Mouse (Mus musculus): ENCODE data around the gene Uhrf2. TPM values are rescaled to one million over a fixed set of nuclear protein-coding genes. Genes with fewer than 3 reads are reported as not detected.

Uhrf2 gene
- polyA plus RNA-seq, 1 experiment, result 17.2 TPM

DNA sequence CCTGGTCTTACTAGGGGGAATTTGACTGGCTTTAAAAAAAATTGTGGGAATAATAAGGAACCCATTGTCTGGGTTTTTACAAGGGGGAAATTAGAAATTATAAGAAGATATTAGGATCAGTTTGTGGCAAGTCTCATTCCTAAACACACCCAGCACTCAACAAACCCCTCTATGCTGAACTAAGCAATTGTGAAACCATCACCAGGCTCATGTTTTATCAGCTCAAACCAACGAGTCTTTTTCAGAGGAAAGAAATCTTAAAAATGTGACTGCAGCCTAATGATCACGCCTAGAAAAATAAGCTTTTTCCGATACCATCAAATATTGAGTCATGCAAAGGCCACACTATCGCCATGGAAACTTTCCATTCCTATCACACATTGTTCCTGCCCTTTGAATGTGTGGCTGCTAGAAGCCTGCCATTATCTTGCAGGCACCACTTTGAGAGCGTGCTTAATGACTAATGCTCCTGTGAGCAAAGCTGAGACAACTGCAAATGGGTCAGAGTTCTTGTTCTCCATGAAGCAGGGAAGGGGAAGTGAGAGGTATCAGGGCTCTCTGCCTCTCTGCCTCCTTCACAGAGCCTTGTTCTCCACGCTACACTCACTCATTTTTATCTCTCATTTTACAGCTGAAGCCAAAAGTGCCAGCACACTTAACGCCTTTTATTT lies 94.8 kb downstream of the Uhrf2 start:
- TF ChIP-seq POLR2A (IDR thresholded peaks at IDR 0.05; ENCODE audit: insufficient read length, low read depth) (no peak), REST (IDR thresholded peaks at IDR 0.05; ENCODE audit: insufficient read depth, insufficient read length) (no peak), TCF3 (IDR thresholded peaks at IDR 0.05; ENCODE audit: insufficient read length, low read depth) (no peak), MYOD1 (IDR thresholded peaks at IDR 0.05; ENCODE audit: control insufficient read depth in 1 of 3, insufficient read length in 2 of 3, low read depth in 2 of 3) (no peak), TCF12 (IDR thresholded peaks at IDR 0.05; ENCODE audit: insufficient read depth, poor library complexity, severe bottlenecking) (no peak), CEBPB (IDR thresholded peaks at IDR 0.05; ENCODE audit: insufficient read depth, poor library complexity, severe bottlenecking) (no peak), MAX (IDR thresholded peaks at IDR 0.05; ENCODE audit: low read depth) (no peak), POLR2AphosphoS2 (IDR thresholded peaks at IDR 0.05; ENCODE audit: insufficient read length, low read depth) (no peak), E2F4 (IDR thresholded peaks at IDR 0.05; ENCODE audit: insufficient read depth) (no peak), MYOG (IDR thresholded peaks at IDR 0.05; ENCODE audit: control insufficient read depth in 1 of 3, insufficient read depth in 1 of 3, insufficient read length in 2 of 3, low read depth in 2 of 3) (no peak), USF1 (IDR thresholded peaks at IDR 0.05; ENCODE audit: low read depth) (no peak), SRF (IDR thresholded peaks at IDR 0.05; ENCODE audit: control insufficient read depth, insufficient read length, low read depth) (no peak)
- no peaks in the 10 kb centered on the region for H3K27me3 ChIP-seq (ENCODE audit: control insufficient read depth, insufficient read depth, insufficient read length)
- H3ac ChIP-seq (ENCODE audit: control insufficient read depth, insufficient read length), result no peak overlapping the region
- H3K4me3 ChIP-seq, result no peak overlapping the region
- peak overlapping the region; percentile 79 for H3K4me2 ChIP-seq (ENCODE audit: low read depth)
- no peaks in the 10 kb centered on the region for H3K36me3 ChIP-seq (ENCODE audit: control insufficient read depth, insufficient read depth)
- no peaks in the 10 kb centered on the region for H3K79me2 ChIP-seq (ENCODE audit: control insufficient read depth, insufficient read depth)

DNA sequence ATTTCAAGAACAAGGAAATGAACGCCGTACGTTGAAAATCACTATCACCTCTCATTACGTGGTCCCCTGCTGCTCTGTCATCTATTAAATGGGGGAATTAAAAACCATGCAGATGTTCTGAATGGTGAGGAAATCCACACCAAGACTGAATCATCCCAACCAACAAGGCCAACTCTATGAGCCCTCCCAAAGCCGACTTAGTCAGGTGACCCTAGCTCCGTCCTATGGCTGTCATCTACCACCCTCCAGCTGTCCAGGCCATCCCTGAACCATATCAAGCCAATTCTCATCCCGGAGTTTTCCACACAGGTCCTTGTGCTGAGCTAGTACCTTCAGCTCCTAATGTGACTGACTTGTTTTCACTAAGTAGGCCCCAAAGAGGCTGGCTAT lies 95.4 kb downstream of the Uhrf2 start:
- no peaks in the 10 kb centered on the region for H3K36me3 ChIP-seq (ENCODE audit: control insufficient read depth, insufficient read depth)
- TF ChIP-seq MYOG (IDR thresholded peaks at IDR 0.05; ENCODE audit: control insufficient read depth in 1 of 3, insufficient read depth in 1 of 3, insufficient read length in 2 of 3, low read depth in 2 of 3) (no peak), MAX (IDR thresholded peaks at IDR 0.05; ENCODE audit: low read depth) (no peak), E2F4 (IDR thresholded peaks at IDR 0.05; ENCODE audit: insufficient read depth) (no peak), POLR2A (IDR thresholded peaks at IDR 0.05; ENCODE audit: insufficient read length, low read depth) (no peak), USF1 (IDR thresholded peaks at IDR 0.05; ENCODE audit: low read depth) (peak; percentile 51)
- no peaks in the 10 kb centered on the region for H3K79me2 ChIP-seq (ENCODE audit: control insufficient read depth, insufficient read depth)
- H3K27me3 ChIP-seq (ENCODE audit: control insufficient read depth, insufficient read depth, insufficient read length), result no peaks in the 10 kb centered on the region
- peak overlapping the region; percentile 79 for H3K4me2 ChIP-seq (ENCODE audit: low read depth)
- no peak overlapping the region for H3K4me3 ChIP-seq
- H3ac ChIP-seq (ENCODE audit: control insufficient read depth, insufficient read length), result no peak overlapping the region

DNA sequence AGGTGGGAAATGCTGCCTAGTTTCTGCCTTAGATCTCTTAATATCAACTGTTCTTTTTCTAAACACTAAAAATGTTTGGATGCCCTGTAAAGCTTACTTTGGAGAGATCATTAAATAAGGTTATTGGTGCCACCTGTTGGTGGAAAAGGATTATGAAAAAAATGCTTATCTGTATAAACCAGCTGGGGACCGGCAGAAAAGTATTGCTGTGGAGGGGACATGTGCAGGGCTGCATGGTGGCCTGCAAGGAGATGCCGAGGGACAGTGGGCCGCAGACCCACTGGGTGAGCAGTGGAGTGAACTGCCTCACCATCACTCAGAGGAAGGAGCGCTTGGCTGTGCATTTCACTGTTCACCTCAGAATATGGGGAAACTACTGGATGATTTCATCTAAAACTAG lies 97.9 kb downstream of the Uhrf2 start:
- no peak overlapping the region for H3ac ChIP-seq (ENCODE audit: control insufficient read depth, insufficient read length)
- TF ChIP-seq MYOD1 (IDR thresholded peaks at IDR 0.05; ENCODE audit: control insufficient read depth in 1 of 3, insufficient read length in 2 of 3, low read depth in 2 of 3), result no peak
- TF ChIP-seq USF1 (IDR thresholded peaks at IDR 0.05; ENCODE audit: low read depth), result no peak
- TF ChIP-seq CEBPB (IDR thresholded peaks at IDR 0.05; ENCODE audit: insufficient read depth, poor library complexity, severe bottlenecking), result no peak
- TF ChIP-seq TCF3 (IDR thresholded peaks at IDR 0.05; ENCODE audit: insufficient read length, low read depth), result no peak
- TF ChIP-seq POLR2AphosphoS2 (IDR thresholded peaks at IDR 0.05; ENCODE audit: insufficient read length, low read depth), result no peak
- no peak for TF ChIP-seq REST (IDR thresholded peaks at IDR 0.05; ENCODE audit: insufficient read depth, insufficient read length)
- TF ChIP-seq SRF (IDR thresholded peaks at IDR 0.05; ENCODE audit: control insufficient read depth, insufficient read length, low read depth), result no peak
- no peak for TF ChIP-seq POLR2A (IDR thresholded peaks at IDR 0.05; ENCODE audit: insufficient read length, low read depth)
- TF ChIP-seq E2F4 (IDR thresholded peaks at IDR 0.05; ENCODE audit: insufficient read depth), result no peak
- TF ChIP-seq MAX (IDR thresholded peaks at IDR 0.05; ENCODE audit: low read depth), result no peak
- TF ChIP-seq TCF12 (IDR thresholded peaks at IDR 0.05; ENCODE audit: insufficient read depth, poor library complexity, severe bottlenecking), result no peak

GRCm38 (mm10) chr19:30136308-30136707 lies 106.0 kb downstream of the Uhrf2 start:
- no peak for TF ChIP-seq MYOD1 (IDR thresholded peaks at IDR 0.05; ENCODE audit: control insufficient read depth in 1 of 3, insufficient read length in 2 of 3, low read depth in 2 of 3)
- no peak for TF ChIP-seq CEBPB (IDR thresholded peaks at IDR 0.05; ENCODE audit: insufficient read depth, poor library complexity, severe bottlenecking)
- no peak for TF ChIP-seq MYOG (IDR thresholded peaks at IDR 0.05; ENCODE audit: control insufficient read depth in 1 of 3, insufficient read depth in 1 of 3, insufficient read length in 2 of 3, low read depth in 2 of 3)
- no peak for TF ChIP-seq REST (IDR thresholded peaks at IDR 0.05; ENCODE audit: insufficient read depth, insufficient read length)
- TF ChIP-seq POLR2AphosphoS2 (IDR thresholded peaks at IDR 0.05; ENCODE audit: insufficient read length, low read depth), result no peak
- no peak for TF ChIP-seq SRF (IDR thresholded peaks at IDR 0.05; ENCODE audit: control insufficient read depth, insufficient read length, low read depth)
- TF ChIP-seq POLR2A (IDR thresholded peaks at IDR 0.05; ENCODE audit: insufficient read length, low read depth), result no peak
- TF ChIP-seq MAX (IDR thresholded peaks at IDR 0.05; ENCODE audit: low read depth), result no peak
- no peak overlapping the region for H3ac ChIP-seq (ENCODE audit: control insufficient read depth, insufficient read length)
- H3K79me2 ChIP-seq (ENCODE audit: control insufficient read depth, insufficient read depth), result no peaks in the 10 kb centered on the region
- H3K4me3 ChIP-seq, result no peak overlapping the region
- H3K4me2 ChIP-seq (ENCODE audit: low read depth), result peak overlapping the region; percentile 57
- no peaks in the 10 kb centered on the region for H3K36me3 ChIP-seq (ENCODE audit: control insufficient read depth, insufficient read depth)
- H3K27me3 ChIP-seq (ENCODE audit: control insufficient read depth, insufficient read depth, insufficient read length), result no peaks in the 10 kb centered on the region

More for the DNA sequence above, 97.9 kb downstream of the Uhrf2 start:
- Histone ChIP-seq H3K4me3 (no peak overlapping the region), H3K36me3 (ENCODE audit: control insufficient read depth, insufficient read depth) (no peaks in the 10 kb centered on the region), H3K79me2 (ENCODE audit: control insufficient read depth, insufficient read depth) (no peaks in the 10 kb centered on the region), H3K4me2 (ENCODE audit: low read depth) (no peak overlapping the region), H3K27me3 (ENCODE audit: control insufficient read depth, insufficient read depth, insufficient read length) (no peaks in the 10 kb centered on the region)

Other genes with a start within 250 kb of the Uhrf2 start
- 3.1 TPM for gene 9930021J03Rik, start 224.5 kb upstream of the Uhrf2 start, polyA plus RNA-seq (2012; fragmentation: generic; extraction: Trizol)
- 2.1 TPM for gene Ranbp6, start 217.5 kb upstream of the Uhrf2 start, polyA plus RNA-seq (2012; fragmentation: generic; extraction: Trizol)
- gene Il33, start 105.4 kb upstream of the Uhrf2 start, polyA plus RNA-seq (2012; fragmentation: generic; extraction: Trizol), result 1.4 TPM
- gene Trpd52l3, start 26.7 kb upstream of the Uhrf2 start, polyA plus RNA-seq (2012; fragmentation: generic; extraction: Trizol), result not detected
- 1.1 TPM for gene Gldc, start 144.9 kb downstream of the Uhrf2 start, polyA plus RNA-seq (2012; fragmentation: generic; extraction: Trizol)
- not detected for gene Mbl2, start 202.4 kb downstream of the Uhrf2 start, polyA plus RNA-seq (2012; fragmentation: generic; extraction: Trizol)

Data from myocyte (in vitro differentiated cells).